Mouse (Mus musculus) forebrain, embryonic 10.5 days (tissue): ENCODE measurements at regions not wholly inside any gene's neighbourhood (a gene's known extent, or its start where the extent isn't known, plus 50 kb on each side); places are given as distances from the start of the nearest gene placed in this dataset.

Experiments used
- DNase-seq: peaks from one replicate; pipeline ENCODE4 v3.0.0-alpha.2; 2017; ENCODE audit warnings: low spot score; ENCODE audit errors: extremely low spot score
- H3K27ac ChIP-seq: fragments of 300-500 bp; sonication (generic); 2 replicates; pipeline ENCODE4 v1.5.1; 2016; ENCODE audit warnings: mild to moderate bottlenecking
- H3K27me3 ChIP-seq: fragments of 300-500 bp; sonication (generic); 2 replicates; pipeline ENCODE4 v1.6.1; 2016; ENCODE audit warnings: mild to moderate bottlenecking; ENCODE audit not compliant: poor library complexity, severe bottlenecking
- H3K36me3 ChIP-seq: fragments of 300-500 bp; sonication (generic); replicated peaks from 2 replicates; pipeline ENCODE4 v1.6.1; 2016; ENCODE audit warnings: mild to moderate bottlenecking, moderate library complexity
- H3K4me1 ChIP-seq: fragments of 300-500 bp; sonication (generic); 2 replicates; pipeline ENCODE4 v1.6.1; 2016
- H3K4me3 ChIP-seq: fragments of 300-500 bp; sonication (generic); 2 replicates; pipeline ENCODE4 v1.5.1; 2016; ENCODE audit warnings: mild to moderate bottlenecking, moderate library complexity
- H3K9me3 ChIP-seq: fragments of 300-500 bp; sonication (generic); 2 replicates; pipeline ENCODE4 v1.6.1; 2016; ENCODE audit warnings: mild to moderate bottlenecking, moderate library complexity
- WGBS: fragments of 180-500 bp; shearing (Covaris S2); methylation state at CpG from one replicate; pipeline ENCODE4 v1.1.7; 2016; 5-methylcytosine and 5-hydroxymethylcytosine counted together

DNA sequence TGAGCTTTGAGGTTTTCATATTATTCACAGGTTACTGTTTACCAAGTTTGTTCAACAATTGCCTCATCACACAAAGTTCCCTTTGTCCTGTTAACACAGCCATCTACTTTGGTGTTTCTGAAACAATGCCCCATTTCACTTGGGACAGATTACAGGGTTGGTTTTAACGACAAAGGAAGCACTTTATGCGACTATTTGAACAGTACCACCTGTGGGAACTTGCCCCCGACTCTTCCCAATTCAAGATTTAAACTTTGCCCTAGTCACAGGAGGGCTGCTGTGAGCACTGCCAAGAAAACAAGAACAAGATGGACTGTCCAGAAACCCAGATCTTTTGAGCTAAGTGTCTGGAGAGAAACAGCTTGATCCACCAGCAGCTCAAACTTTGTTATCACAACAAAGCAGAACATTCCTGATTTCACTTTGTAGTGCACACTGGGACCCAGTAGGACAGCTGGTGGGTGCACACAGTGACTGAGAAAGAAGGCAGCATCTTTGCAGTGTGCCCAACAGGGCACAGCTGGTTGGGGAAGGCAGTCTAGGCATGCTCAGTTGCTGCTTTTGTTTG, 283.8 kb upstream of the Rbms1 start:
- 20% methylated on average over 3 of the region's 3 CpGs for WGBS
- no peak for DNase-seq
- no peaks in the 10 kb centered on the region for H3K9me3 ChIP-seq
- H3K27ac ChIP-seq, result 0 out of 2 replicates have a peak overlapping the region, but pooled peaks have one; percentile 40
- H3K4me1 ChIP-seq, result peaks cover 24% of the 10 kb centered on the region
- peaks cover 33% of the 10 kb centered on the region for H3K27me3 ChIP-seq
- no peaks in the 10 kb centered on the region for H3K36me3 ChIP-seq
- H3K4me3 ChIP-seq, result no peak overlapping the region

DNA sequence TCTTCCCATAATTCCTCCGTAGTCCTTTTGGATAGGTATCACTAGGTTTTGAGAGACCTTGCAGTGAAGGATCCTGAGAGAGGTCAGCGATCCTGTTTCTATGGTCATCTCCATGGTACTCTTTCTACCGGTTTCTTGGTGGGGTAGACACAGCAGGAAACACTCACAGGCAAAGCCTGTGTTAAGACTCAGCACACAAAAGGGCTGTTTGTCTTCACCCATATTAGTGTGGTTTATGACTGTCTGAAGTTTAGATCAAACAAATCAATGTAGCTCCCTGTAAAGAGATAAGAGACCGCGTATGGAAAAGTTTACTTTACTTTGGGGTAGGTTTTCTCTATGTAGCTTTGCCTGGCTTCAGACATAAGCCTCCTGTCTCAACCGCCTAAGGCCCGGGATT, 282.5 kb upstream of the Rbms1 start:
- H3K27ac ChIP-seq, result no peak overlapping the region
- no peak overlapping the region for H3K4me3 ChIP-seq
- H3K4me1 ChIP-seq, result peaks cover 19% of the 10 kb centered on the region
- peaks cover 24% of the 10 kb centered on the region for H3K27me3 ChIP-seq
- WGBS, result 86% methylated on average over 7 of the region's 7 CpGs
- H3K36me3 ChIP-seq, result no peaks in the 10 kb centered on the region
- no peaks in the 10 kb centered on the region for H3K9me3 ChIP-seq
- DNase-seq, result no peak

DNA sequence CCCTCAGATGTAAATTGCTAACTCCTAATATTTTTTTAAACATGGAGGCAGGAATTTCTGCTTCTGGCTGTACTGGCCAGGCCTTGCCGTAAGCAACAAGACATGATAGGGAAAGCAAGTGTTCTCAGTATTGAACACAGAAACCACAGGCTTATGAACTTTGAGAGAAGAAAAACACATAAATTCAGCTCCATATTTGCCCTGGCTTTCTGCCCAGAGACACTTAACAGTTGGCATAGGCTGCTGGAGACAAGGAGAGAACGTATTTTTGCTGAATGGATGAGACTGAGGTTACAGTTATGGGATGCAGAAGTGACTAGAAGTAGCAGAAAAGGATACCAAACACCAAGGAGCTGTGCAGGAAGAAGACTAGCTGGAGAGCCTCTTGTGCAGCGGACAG, 258.7 kb upstream of the Rbms1 start:
- no peaks in the 10 kb centered on the region for H3K4me1 ChIP-seq
- 92% methylated on average over 3 of the region's 3 CpGs for WGBS
- H3K4me3 ChIP-seq, result no peak overlapping the region
- no peaks in the 10 kb centered on the region for H3K9me3 ChIP-seq
- no peak for DNase-seq
- no peaks in the 10 kb centered on the region for H3K36me3 ChIP-seq
- H3K27ac ChIP-seq, result no peak overlapping the region
- no peaks in the 10 kb centered on the region for H3K27me3 ChIP-seq

GRCm38 (mm10) chr2:61221157-61221556, 258.2 kb upstream of the Rbms1 start:
- no peaks in the 10 kb centered on the region for H3K27me3 ChIP-seq
- no peaks in the 10 kb centered on the region for H3K4me1 ChIP-seq
- H3K27ac ChIP-seq, result no peak overlapping the region
- H3K36me3 ChIP-seq, result no peaks in the 10 kb centered on the region
- WGBS, result 94% methylated on average over 2 of the region's 2 CpGs
- H3K9me3 ChIP-seq, result no peaks in the 10 kb centered on the region
- H3K4me3 ChIP-seq, result no peak overlapping the region
- DNase-seq, result no peak

DNA sequence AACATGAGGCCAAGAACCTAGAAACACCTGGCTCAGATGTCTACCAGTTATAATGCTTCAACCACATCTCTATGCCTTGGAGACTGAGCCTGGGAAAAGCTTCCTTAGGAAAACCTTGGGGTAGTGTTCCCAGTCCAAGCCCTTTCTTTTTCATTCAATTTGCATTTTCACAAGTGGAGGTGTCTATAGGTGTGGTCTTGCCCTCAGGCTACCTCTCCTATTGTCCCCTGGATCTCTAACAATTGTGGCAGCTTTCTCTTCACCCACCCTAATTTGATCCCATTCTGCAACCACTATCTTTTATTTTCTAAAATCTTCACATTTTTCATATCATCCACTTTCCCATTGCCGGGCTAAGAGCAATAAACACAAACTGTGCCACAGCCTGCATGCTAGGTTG, 251.0 kb upstream of the Rbms1 start:
- DNase-seq, result no peak
- H3K4me1 ChIP-seq, result no peaks in the 10 kb centered on the region
- 97% methylated on average over 1 of the region's 1 CpGs for WGBS
- no peak overlapping the region for H3K4me3 ChIP-seq
- H3K9me3 ChIP-seq, result no peaks in the 10 kb centered on the region
- H3K27me3 ChIP-seq, result no peaks in the 10 kb centered on the region
- H3K36me3 ChIP-seq, result no peaks in the 10 kb centered on the region
- H3K27ac ChIP-seq, result no peak overlapping the region

GRCm38 (mm10) chr2:61201387-61201786, 238.4 kb upstream of the Rbms1 start:
- no peak for DNase-seq
- no peak overlapping the region for H3K27ac ChIP-seq

DNA sequence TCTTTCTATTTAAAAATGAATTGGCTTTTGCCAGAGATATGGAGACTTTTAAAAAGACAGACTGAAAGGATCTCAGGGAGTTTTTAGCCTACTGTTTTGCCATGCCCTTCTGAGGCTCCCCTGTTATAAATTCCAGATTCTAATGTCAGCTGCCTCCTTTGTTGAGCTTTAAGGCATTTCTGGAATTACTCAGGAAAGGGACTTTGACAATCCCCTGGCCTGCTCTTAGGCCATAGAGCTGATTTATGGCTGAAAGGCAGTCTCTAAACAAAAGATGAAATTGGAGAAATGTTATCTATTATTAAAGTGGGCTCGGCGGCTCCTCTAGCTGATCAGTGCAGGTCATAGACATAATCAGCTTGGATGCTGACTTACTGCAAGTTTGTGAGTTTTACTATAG, 231.0 kb upstream of the Rbms1 start:
- no peaks in the 10 kb centered on the region for H3K27me3 ChIP-seq
- no peak overlapping the region for H3K27ac ChIP-seq
- no peaks in the 10 kb centered on the region for H3K36me3 ChIP-seq
- no peak for DNase-seq
- H3K9me3 ChIP-seq, result no peaks in the 10 kb centered on the region
- H3K4me1 ChIP-seq, result no peaks in the 10 kb centered on the region; the same call in 1 of the 2 replicates
- WGBS, result 80% methylated on average over 2 of the region's 2 CpGs
- H3K4me3 ChIP-seq, result no peak overlapping the region

More at GRCm38 (mm10) chr2:61201387-61201786, 238.4 kb upstream of the Rbms1 start:
- H3K9me3 ChIP-seq, result no peaks in the 10 kb centered on the region
- H3K27me3 ChIP-seq, result no peaks in the 10 kb centered on the region
- H3K4me3 ChIP-seq, result no peak overlapping the region
- peaks cover 9% of the 10 kb centered on the region; the same call in 1 of the 2 replicates for H3K4me1 ChIP-seq
- no peaks in the 10 kb centered on the region for H3K36me3 ChIP-seq

DNA sequence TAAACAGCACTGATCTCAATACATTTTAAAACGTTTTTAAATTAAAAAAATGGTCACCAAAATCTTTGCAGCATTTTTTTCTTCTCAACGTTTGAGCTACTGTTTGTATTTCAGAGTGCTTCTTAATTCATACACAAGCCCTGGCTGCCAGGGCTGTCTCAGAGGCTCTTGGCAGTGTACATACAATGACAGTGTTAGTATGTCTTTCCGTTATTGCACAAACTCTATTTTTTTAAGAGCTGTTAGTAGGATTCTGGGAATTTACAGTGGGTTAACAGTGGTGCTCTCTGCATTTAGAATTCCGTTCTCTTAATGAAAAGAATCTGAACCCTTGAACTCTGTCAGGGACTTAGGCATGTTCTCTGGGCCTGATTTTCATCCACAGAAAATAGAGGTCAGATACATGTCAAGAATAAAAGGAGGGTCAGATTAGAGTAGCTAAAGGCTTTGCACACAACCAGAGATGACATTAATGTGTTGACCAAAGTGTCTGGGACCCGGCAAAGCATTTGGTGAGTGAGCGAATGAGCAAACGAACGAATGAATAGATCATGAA, 219.5 kb upstream of the Rbms1 start:
- H3K36me3 ChIP-seq, result no peaks in the 10 kb centered on the region
- peaks cover 4% of the 10 kb centered on the region; the same call in 1 of the 2 replicates for H3K4me1 ChIP-seq
- DNase-seq, result no peak
- no peaks in the 10 kb centered on the region for H3K27me3 ChIP-seq
- no peak overlapping the region for H3K4me3 ChIP-seq
- H3K9me3 ChIP-seq, result no peaks in the 10 kb centered on the region
- 73% methylated on average over 8 of the region's 8 CpGs for WGBS
- no peak overlapping the region for H3K27ac ChIP-seq

GRCm38 (mm10) chr2:61177801-61178200, 214.8 kb upstream of the Rbms1 start:
- 79% methylated on average over 2 of the region's 2 CpGs for WGBS
- no peaks in the 10 kb centered on the region for H3K9me3 ChIP-seq
- H3K27ac ChIP-seq, result no peak overlapping the region
- peaks cover 14% of the 10 kb centered on the region for H3K4me1 ChIP-seq
- H3K36me3 ChIP-seq, result no peaks in the 10 kb centered on the region
- no peak overlapping the region for H3K4me3 ChIP-seq
- H3K27me3 ChIP-seq, result no peaks in the 10 kb centered on the region
- no peak for DNase-seq

GRCm38 (mm10) chr2:61176807-61177206, 213.8 kb upstream of the Rbms1 start:
- no peaks in the 10 kb centered on the region for H3K9me3 ChIP-seq
- peaks cover 9% of the 10 kb centered on the region for H3K4me1 ChIP-seq
- no peaks in the 10 kb centered on the region for H3K36me3 ChIP-seq
- no peak overlapping the region for H3K27ac ChIP-seq
- peak; percentile 25 for DNase-seq
- no peaks in the 10 kb centered on the region for H3K27me3 ChIP-seq
- 15% methylated on average over 2 of the region's 2 CpGs for WGBS
- H3K4me3 ChIP-seq, result no peak overlapping the region

GRCm38 (mm10) chr2:61173581-61173980, 210.6 kb upstream of the Rbms1 start:
- Histone ChIP-seq H3K36me3 (no peaks in the 10 kb centered on the region), H3K27ac (no peak overlapping the region), H3K4me3 (no peak overlapping the region), H3K4me1 (peaks cover 9% of the 10 kb centered on the region), H3K9me3 (no peaks in the 10 kb centered on the region), H3K27me3 (no peaks in the 10 kb centered on the region)
- WGBS, result 85% methylated on average over 2 of the region's 2 CpGs
- no peak for DNase-seq

- Histone ChIP-seq H3K4me3 (no peak overlapping the region), H3K4me1 (peaks cover 4% of the 10 kb centered on the region), H3K27ac (no peak overlapping the region), H3K36me3 (no peaks in the 10 kb centered on the region), H3K27me3 (no peaks in the 10 kb centered on the region), H3K9me3 (no peaks in the 10 kb centered on the region)
- DNase-seq, result no peak
- 88% methylated on average over 1 of the region's 1 CpGs for WGBS
Measured at GRCm38 (mm10) chr2:61161336-61161735, 198.3 kb upstream of the Rbms1 start.

- H3K27me3 ChIP-seq, result no peaks in the 10 kb centered on the region
- DNase-seq, result no peak
- WGBS, result 90% methylated on average over 3 of the region's 3 CpGs
- H3K36me3 ChIP-seq, result no peaks in the 10 kb centered on the region
- H3K4me3 ChIP-seq, result no peak overlapping the region
- no peaks in the 10 kb centered on the region for H3K9me3 ChIP-seq
- no peak overlapping the region for H3K27ac ChIP-seq
- H3K4me1 ChIP-seq, result peaks cover 4% of the 10 kb centered on the region
Measured at GRCm38 (mm10) chr2:61159761-61160160, 196.8 kb upstream of the Rbms1 start.
